ENCODE assay signal across 9 mouse cellular contexts in genomic region chr2:57111791-57112538, GRCm38 (mm10). TPM values are rescaled to one million over a fixed set of nuclear protein-coding genes. Genes with fewer than 3 reads are reported as not detected.
DNase-seq lines count a peak whose midpoint lies in the region; ATAC-seq and TF ChIP-seq lines count a peak whose summit lies in the region.
"Had no signal": no experiment of that assay in that cellular context is flagged by ENCODE, and none has a peak within 500 bp of the region (broad histone marks: within the 10 kb centered on the region; RNA-seq: fewer than 3 reads in every experiment).

No protein-coding gene starts in this region.

- H3K4me3 ChIP-seq in kidney, embryonic 15.5 days (replicated peaks) = peak overlapping the region; percentile 17
- no peak overlapping the region for H3K4me3 ChIP-seq in kidney, adult 2 months (ENCODE audit: insufficient read depth, low read depth, low read length)
- H3K4me3 ChIP-seq in embryonic facial prominence, embryonic 15.5 days (replicated peaks) = peak overlapping the region; percentile 18
- H3K4me3 ChIP-seq in hindbrain, embryonic 16.5 days (ENCODE audit: low read length) = peak overlapping the region; percentile 24

- ATAC-seq in kidney, embryonic 15.5 days (replicated peaks; ENCODE audit: low FRiP score) = no peak
- no peak for ATAC-seq in embryonic facial prominence, embryonic 15.5 days (ENCODE audit: insufficient number of reproducible peaks, low FRiP score, low TSS enrichment, low read depth)
- ATAC-seq in hindbrain, embryonic 16.5 days = no peak

- peaks cover 39% of the 10 kb centered on the region for H3K4me1 ChIP-seq in kidney, embryonic 15.5 days
- peaks cover 5% of the 10 kb centered on the region; the same call in 1 of the 2 replicates for H3K4me1 ChIP-seq in kidney, adult 2 months (ENCODE audit: control insufficient read depth, insufficient read depth, low read length)
- peaks cover 26% of the 10 kb centered on the region for H3K4me1 ChIP-seq in embryonic facial prominence, embryonic 15.5 days
- H3K4me1 ChIP-seq in hindbrain, embryonic 16.5 days (ENCODE audit: control insufficient read depth, insufficient read depth, low read depth, low read length) = peaks cover 20% of the 10 kb centered on the region

- H3K27me3 ChIP-seq in kidney, embryonic 15.5 days = peaks cover 81% of the 10 kb centered on the region
- H3K27me3 ChIP-seq in kidney, adult 2 months (replicated peaks; ENCODE audit: control insufficient read depth, insufficient read depth, low read length) = peaks cover 4% of the 10 kb centered on the region
- H3K27me3 ChIP-seq in embryonic facial prominence, embryonic 15.5 days = peaks cover 67% of the 10 kb centered on the region
- peaks cover 43% of the 10 kb centered on the region for H3K27me3 ChIP-seq in hindbrain, embryonic 16.5 days (replicated peaks; ENCODE audit: control insufficient read depth, insufficient read depth, low read length)

- no peak for DNase-seq in kidney, adult 2 months
- peak; percentile 48 for DNase-seq in neural tube, embryonic 10.5 days (ENCODE audit: extremely low spot score, low spot score)
- no peak for DNase-seq in gastrocnemius, adult 8-10 months (ENCODE audit: low spot score in 2 of 2)
- DNase-seq in B cell, adult 2 months = no peak
- no peak for DNase-seq in urinary bladder, postnatal 4 days (ENCODE audit: low spot score in 2 of 2)
- DNase-seq: thymus, postnatal 25 days had no signal

- H3K9ac ChIP-seq in kidney, embryonic 15.5 days = no peak overlapping the region
- H3K9ac ChIP-seq in embryonic facial prominence, embryonic 15.5 days = no peak overlapping the region
- no peak overlapping the region for H3K9ac ChIP-seq in hindbrain, embryonic 16.5 days (ENCODE audit: low read depth, low read length)

- peak overlapping the region; percentile 32 for H3K4me2 ChIP-seq in kidney, embryonic 15.5 days
- H3K4me2 ChIP-seq in embryonic facial prominence, embryonic 15.5 days (replicated peaks) = peak overlapping the region; percentile 21
- peak overlapping the region; percentile 35 for H3K4me2 ChIP-seq in hindbrain, embryonic 16.5 days (ENCODE audit: low read length)

- no peak for TF ChIP-seq CTCF in kidney, adult 2 months (conservative IDR thresholded peaks at IDR 0.05; ENCODE audit: insufficient read depth, insufficient read length, low read depth, low read length)

- 7% methylated on average over 38 of the region's 38 CpGs for WGBS in kidney, embryonic 15.5 days
- 26% methylated on average over 38 of the region's 38 CpGs for WGBS in kidney, adult 2 months
- 13% methylated on average over 38 of the region's 38 CpGs for WGBS in embryonic facial prominence, embryonic 15.5 days
- WGBS in hindbrain, embryonic 16.5 days = 5% methylated on average over 38 of the region's 38 CpGs

- no peak overlapping the region for H3K27ac ChIP-seq in kidney, embryonic 15.5 days
- no peak overlapping the region for H3K27ac ChIP-seq in kidney, adult 2 months (ENCODE audit: insufficient read depth, low read depth, low read length)
- no peak overlapping the region for H3K27ac ChIP-seq in embryonic facial prominence, embryonic 15.5 days (replicated peaks)
- H3K27ac ChIP-seq in hindbrain, embryonic 16.5 days (ENCODE audit: low read depth, low read length) = no peak overlapping the region

- no peaks in the 10 kb centered on the region for H3K36me3 ChIP-seq in kidney, embryonic 15.5 days
- no peaks in the 10 kb centered on the region for H3K36me3 ChIP-seq in kidney, adult 2 months (ENCODE audit: control insufficient read depth, insufficient read depth, low read length)
- H3K36me3 ChIP-seq in embryonic facial prominence, embryonic 15.5 days = no peaks in the 10 kb centered on the region
- H3K36me3 ChIP-seq in hindbrain, embryonic 16.5 days (ENCODE audit: control insufficient read depth, insufficient read depth, low read length) = no peaks in the 10 kb centered on the region

- no peaks in the 10 kb centered on the region for H3K9me3 ChIP-seq in kidney, embryonic 15.5 days (replicated peaks)
- H3K9me3 ChIP-seq in embryonic facial prominence, embryonic 15.5 days (replicated peaks) = no peaks in the 10 kb centered on the region
- no peaks in the 10 kb centered on the region for H3K9me3 ChIP-seq in hindbrain, embryonic 16.5 days (ENCODE audit: control insufficient read depth, low read length)

- no peak for TF ChIP-seq POLR2A in kidney, adult 2 months (IDR thresholded peaks at IDR 0.05; ENCODE audit: low read depth, low read length)

RNA-seq across cellular contexts. Expression of gene Nr4a2, which starts 11.8 kb away (rescaled TPM):
- 4.2 and 4.6 TPM in 2 replicates for polyA plus RNA-seq in kidney, embryonic 15.5 days (2015; fragmentation: Nextera tagmentation; extraction: Ambion mirVana)
- 0.33 and 1.0 TPM in 2 replicates for polyA plus RNA-seq in kidney, adult 2 months (2012; rRNA removed)
- polyA plus RNA-seq in embryonic facial prominence, embryonic 15.5 days (2015; fragmentation: Nextera tagmentation; extraction: Ambion mirVana) = 9.0 and 10.7 TPM in 2 replicates
- polyA plus RNA-seq in hindbrain, embryonic 16.5 days (2015; fragmentation: Nextera tagmentation; extraction: Ambion mirVana) = 15.3 and 19.2 TPM in 2 replicates
- under 1 TPM; 0.49 to 0.89 (median 0.77) TPM for total RNA-seq in gastrocnemius, adult 8-10 months (2022)
